Mouse (Mus musculus) ES-E14 (cell line): Measurements from ENCODE around the gene 3110082I17Rik.

Experiments used
- MAFK ChIP-seq: IDR thresholded peaks from 2 replicates; pipeline ENCODE4 v1.6.1; 2014; ENCODE audit warnings: mild to moderate bottlenecking, low read depth, low read length, inconsistent platforms; ENCODE audit not compliant: insufficient read depth
- ZC3H11A ChIP-seq: IDR thresholded peaks from 2 replicates; pipeline ENCODE4 v1.6.1; 2012; ENCODE audit warnings: low read depth, mild to moderate bottlenecking, inconsistent platforms, low read length, borderline replicate concordance

GRCm38 (mm10) chr5:139386047-139386446 is 74.3 kb downstream of the 3110082I17Rik start:
- TF ChIP-seq ZC3H11A (no peak), MAFK (no peak)
